Mouse (Mus musculus): ENCODE results near the gene Dtnb.
"Not testable (repeated sequence)": the region's sequence is repeated elsewhere in the genome, so short reads cannot be mapped to it uniquely, and the experiment has no call there.

Gene Dtnb

DNA sequence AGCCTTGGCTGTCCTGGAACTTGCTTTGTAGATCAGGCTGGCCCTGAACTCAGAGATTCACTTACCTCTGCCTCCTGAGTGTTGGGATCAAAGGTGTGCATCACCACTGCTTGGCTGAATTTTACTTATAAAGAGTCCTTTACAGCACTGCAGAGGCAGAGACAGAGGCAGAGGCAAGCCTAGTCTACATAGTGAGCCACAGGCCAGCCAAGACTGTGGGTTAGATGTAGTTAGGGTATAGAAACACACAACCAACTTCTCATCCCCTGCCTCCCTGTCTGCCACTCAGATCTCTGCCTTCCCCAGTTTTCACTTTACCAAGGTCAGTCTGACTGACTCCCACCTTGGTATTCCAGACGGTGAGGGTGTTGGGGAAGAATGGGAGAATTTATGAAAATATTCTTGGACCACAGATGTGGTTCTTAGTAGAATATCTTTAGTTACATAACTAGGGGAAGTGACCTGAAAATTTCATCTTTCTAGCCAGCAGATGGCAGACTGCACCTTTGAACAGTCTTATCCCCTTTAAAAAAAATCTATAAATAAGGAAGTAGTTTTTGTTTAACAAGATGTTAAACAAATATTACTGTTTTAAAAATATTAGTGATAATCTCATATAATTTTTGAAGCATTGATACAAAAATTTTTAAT lies 88.9 kb downstream of the Dtnb start:
- DNase-seq (ENCODE audit: inconsistent ontology term), result peak; percentile 33

DNA sequence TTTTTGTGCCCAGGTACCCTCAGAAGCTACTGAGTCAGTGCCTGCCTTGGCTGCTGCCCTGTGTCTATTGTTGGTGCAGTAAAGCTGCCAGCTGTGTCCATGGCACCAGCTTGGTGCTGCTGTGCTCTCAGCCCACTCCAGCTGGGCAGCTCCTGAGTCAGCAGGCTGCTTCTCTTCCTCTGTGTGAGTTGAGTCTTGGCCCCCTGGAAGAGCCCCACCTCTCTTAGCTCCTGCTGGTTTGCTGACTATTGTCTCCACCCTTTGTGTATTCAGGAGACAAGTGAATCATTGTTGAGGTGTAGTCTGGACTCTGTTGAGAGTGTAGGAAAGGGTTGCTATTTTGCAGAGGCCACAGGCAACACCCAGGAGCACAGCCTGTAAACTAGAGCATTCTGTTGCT lies 90.5 kb downstream of the Dtnb start:
- peak; percentile 66 for DNase-seq (ENCODE audit: inconsistent ontology term)

- no peak for DNase-seq (ENCODE audit: inconsistent ontology term)
Observed at GRCm38 (mm10) chr12:3663386-3663785, 91.2 kb downstream of the Dtnb start.

- no peak for DNase-seq (ENCODE audit: inconsistent ontology term)
Observed at GRCm38 (mm10) chr12:3669971-3670381, 97.8 kb downstream of the Dtnb start.

- DNase-seq (ENCODE audit: inconsistent ontology term), result no peak
Observed at GRCm38 (mm10) chr12:3671117-3671516, 98.9 kb downstream of the Dtnb start.

DNA sequence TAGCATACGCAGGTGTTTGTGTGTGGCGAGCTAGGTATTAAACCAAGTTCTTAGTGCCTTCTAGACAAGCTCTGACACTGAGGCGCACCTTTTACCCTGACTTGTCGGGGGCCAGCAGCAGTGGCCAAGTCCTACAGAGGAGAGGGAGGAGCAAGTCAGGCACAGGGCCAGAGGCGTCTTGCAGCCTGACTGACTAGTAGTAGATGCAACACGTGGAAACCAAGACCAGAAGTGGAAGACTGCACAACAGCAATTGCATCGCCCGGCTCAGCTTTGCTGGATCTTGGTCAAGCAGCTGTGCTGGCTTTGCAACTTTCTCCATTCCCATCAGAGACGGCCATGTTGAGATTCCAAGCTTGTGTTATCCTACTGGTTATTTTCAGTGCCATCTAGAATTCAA lies 100.6 kb downstream of the Dtnb start:
- DNase-seq (ENCODE audit: inconsistent ontology term), result no peak

GRCm38 (mm10) chr12:3673886-3674285 lies 101.7 kb downstream of the Dtnb start:
- DNase-seq (ENCODE audit: inconsistent ontology term), result no peak

DNA sequence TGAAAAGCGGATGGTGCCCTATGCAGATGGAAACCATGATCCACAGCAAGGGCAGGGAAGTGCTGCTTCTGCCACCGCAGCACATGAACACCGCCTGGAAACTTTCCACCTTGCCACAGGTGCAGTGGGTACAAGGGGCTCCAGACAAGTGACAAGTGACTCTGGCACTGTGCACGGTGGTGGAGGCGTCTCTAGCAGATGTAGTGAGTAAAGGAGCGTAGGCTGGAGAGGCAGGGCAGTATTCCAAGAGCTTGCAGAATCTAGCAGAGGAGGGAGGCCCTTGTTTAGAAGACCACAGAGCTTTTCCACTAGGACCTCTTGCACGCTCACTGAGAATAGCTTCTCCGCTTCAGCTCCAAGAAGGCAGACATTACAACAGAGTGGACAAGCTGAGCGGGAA lies 102.7 kb downstream of the Dtnb start:
- DNase-seq (ENCODE audit: inconsistent ontology term), result no peak

- DNase-seq (ENCODE audit: inconsistent ontology term), result no peak
Observed at GRCm38 (mm10) chr12:3680721-3681120, 108.5 kb downstream of the Dtnb start.

- DNase-seq (ENCODE audit: inconsistent ontology term), result no peak
Observed at GRCm38 (mm10) chr12:3683041-3683440, 110.9 kb downstream of the Dtnb start.

- no peak for DNase-seq (ENCODE audit: inconsistent ontology term)
Observed at GRCm38 (mm10) chr12:3686419-3686940, 114.3 kb downstream of the Dtnb start.

DNA sequence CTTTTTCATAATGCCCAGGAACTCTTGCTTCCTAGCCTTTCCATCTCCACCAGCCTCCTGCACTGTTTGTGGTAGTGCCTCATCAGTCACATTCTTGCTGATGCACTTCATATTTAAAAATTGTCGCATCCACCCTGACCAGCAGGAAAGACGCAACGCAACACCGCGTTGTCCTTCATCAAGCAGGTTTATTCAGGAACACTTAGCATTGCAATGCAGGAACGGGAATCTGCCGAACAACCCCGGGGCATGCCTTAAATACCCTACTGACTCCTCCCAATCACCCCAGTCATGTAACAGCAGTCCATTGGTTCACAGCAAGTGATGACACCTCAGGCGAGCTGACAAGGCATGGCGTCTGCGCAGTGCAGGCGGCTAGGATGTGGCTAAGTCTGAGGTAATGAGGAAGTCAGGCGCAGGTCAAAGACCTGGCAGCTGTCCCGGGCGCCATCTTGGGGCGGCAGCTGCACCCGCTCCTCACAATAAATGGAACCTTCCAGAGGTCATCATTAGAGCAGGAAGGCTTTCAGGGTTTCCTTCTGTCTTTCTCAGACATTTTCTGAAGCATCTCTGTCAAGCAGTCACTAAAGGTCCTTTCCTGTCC lies 118.8 kb downstream of the Dtnb start:
- DNase-seq (ENCODE audit: inconsistent ontology term), result not testable (repeated sequence)

DNA sequence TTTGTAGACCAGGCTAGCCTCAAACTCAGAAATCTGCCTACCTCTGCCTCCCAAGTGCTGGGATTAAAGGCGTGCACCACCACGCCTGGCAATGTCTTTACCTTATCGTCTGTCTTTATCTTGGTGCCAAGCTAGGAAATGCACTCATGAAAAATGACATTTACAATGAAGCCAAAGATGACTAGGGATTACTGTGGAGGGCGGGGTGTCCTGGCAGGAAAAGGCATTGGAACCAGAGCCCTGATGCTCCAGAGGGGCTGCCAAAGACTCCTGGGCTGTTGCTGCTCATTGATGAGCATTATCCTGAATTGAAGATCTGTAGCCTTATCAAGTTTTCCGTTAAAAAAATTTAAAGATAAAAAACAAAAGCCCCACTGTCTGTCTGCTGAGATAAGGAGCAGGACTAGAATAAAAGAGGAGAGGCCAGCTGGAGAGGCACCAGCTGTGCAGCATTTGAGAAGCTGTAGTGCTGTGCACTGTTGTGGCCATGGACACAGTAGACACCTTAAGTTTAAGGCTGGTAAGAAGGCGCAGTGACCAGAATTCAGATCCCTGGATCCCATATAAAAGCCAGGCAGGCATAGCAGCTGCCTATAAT lies 120.7 kb downstream of the Dtnb start:
- DNase-seq (ENCODE audit: inconsistent ontology term), result no peak

- peak; percentile 69 for DNase-seq (ENCODE audit: inconsistent ontology term)
Observed at GRCm38 (mm10) chr12:3695741-3696501, 123.7 kb downstream of the Dtnb start.

GRCm38 (mm10) chr12:3700503-3700902 lies 128.3 kb downstream of the Dtnb start:
- no peak for DNase-seq (ENCODE audit: inconsistent ontology term)

- DNase-seq (ENCODE audit: inconsistent ontology term), result no peak
Observed at GRCm38 (mm10) chr12:3702903-3703302, 130.7 kb downstream of the Dtnb start.

DNA sequence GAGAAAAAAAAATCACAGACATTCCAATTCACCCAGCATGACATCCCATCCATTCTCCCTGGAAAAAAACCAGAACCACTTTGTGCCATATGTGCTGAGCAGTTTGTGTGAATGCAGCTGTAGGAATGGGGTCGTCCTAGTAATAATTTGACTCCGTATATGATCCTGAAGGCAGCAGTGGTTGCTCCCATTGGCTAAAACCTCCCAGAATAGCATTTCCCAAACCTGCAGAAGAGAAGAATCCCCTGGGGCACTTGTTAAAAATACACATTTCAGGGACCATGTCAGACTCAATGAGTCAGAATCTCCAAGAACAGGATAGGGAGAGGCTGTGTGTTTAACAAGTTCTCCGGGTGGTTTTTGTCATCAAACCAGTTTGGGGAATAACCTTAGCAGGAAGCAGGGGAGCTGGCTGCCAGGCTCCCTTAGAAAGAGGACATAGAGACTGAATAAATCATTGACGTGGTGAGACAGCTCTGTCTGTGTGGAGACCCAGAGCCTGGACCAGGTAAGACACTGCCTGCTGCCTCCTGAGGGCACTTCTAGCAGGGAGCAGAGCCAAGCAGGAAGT lies 147.1 kb downstream of the Dtnb start:
- peak; percentile 66 for DNase-seq (ENCODE audit: inconsistent ontology term)

- DNase-seq (ENCODE audit: inconsistent ontology term), result no peak
Observed at GRCm38 (mm10) chr12:3720527-3720926, 148.3 kb downstream of the Dtnb start.

GRCm38 (mm10) chr12:3723762-3724161 lies 151.6 kb downstream of the Dtnb start:
- DNase-seq (ENCODE audit: inconsistent ontology term), result peak; percentile 47

GRCm38 (mm10) chr12:3724822-3725370 lies 152.7 kb downstream of the Dtnb start:
- no peak for DNase-seq (ENCODE audit: inconsistent ontology term)

DNA sequence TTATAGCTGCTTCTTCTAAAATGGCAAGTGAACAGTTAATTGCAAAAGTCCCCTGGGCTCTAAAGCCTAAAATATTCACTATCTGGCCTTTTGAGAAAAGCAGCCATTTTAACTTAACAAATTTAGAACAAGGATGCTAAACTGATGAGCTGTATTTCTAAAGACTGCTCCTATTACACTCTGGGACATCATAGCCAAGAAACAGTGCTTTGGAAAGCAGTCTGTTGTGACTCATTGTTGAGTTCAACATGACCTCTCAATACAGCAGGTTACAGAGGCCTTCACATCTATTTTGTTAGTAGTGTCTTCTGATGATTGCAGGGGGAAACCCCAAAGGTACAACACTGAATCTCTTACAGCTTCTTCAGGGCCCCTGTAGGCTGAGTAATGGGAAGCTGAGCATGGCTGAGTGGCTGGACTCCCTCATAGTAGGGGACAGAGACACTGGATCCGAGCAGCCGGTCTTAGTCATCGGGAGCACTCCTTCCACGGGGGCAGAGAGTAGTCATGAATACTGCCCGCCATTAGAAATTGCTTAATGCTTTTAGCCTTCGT lies 157.4 kb downstream of the Dtnb start:
- DNase-seq (ENCODE audit: inconsistent ontology term), result peak; percentile 71

Data from Muller cell, postnatal 12 days (primary cell).